Mouse (Mus musculus): ENCODE measurements around the gene Fkbp2. TPM values are rescaled to one million over a fixed set of nuclear protein-coding genes. Genes with fewer than 3 reads are reported as not detected.

Gene Fkbp2
- polyA plus RNA-seq, 1 experiment from 2014 or later, result 95.1 TPM

GRCm38 (mm10) chr19:6947742-6948141, 32.6 kb downstream of the Fkbp2 start:
- Histone ChIP-seq H3K4me3 (no peak overlapping the region), H3K4me1 (peaks cover 24% of the 10 kb centered on the region), H3K9ac (no peak overlapping the region), H3K27me3 (no peaks in the 10 kb centered on the region), H3K36me3 (peaks cover 16% of the 10 kb centered on the region), H3K4me2 (no peak overlapping the region), H3K9me3 (no peaks in the 10 kb centered on the region), H3K27ac (no peak overlapping the region)
- no peak for ATAC-seq (ENCODE audit: insufficient number of reproducible peaks, insufficient read depth, low FRiP score, low TSS enrichment, low read depth)
- WGBS, result 37% methylated on average over 4 of the region's 4 CpGs

DNA sequence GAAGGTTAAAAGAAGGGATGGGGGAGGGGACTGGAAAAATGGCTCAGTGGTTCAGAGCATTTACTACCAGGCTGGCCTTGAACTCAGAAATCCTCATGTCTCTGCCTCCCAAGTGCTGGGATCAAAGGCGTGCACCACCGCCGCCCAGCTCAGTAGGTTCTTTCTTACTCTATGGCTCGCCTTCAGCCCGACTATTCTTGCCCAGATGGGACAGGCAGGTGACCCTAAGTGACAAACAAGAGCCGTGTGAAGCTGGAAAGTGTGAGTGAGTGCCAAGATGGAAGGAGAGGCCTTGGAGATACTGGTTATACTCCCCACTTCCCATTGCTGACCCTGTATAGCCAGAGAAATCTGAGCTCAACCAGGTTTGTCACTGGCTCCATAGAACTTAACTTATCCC, 36.6 kb downstream of the Fkbp2 start:
- H3K27me3 ChIP-seq, result no peaks in the 10 kb centered on the region
- WGBS, result 94% methylated on average over 6 of the region's 6 CpGs
- peaks cover 16% of the 10 kb centered on the region for H3K36me3 ChIP-seq
- no peaks in the 10 kb centered on the region for H3K9me3 ChIP-seq
- H3K4me2 ChIP-seq, result no peak overlapping the region
- peaks cover 25% of the 10 kb centered on the region for H3K4me1 ChIP-seq
- no peak overlapping the region for H3K4me3 ChIP-seq
- H3K27ac ChIP-seq, result no peak overlapping the region
- no peak overlapping the region for H3K9ac ChIP-seq
- ATAC-seq (ENCODE audit: insufficient number of reproducible peaks, insufficient read depth, low FRiP score, low TSS enrichment, low read depth), result no peak

DNA sequence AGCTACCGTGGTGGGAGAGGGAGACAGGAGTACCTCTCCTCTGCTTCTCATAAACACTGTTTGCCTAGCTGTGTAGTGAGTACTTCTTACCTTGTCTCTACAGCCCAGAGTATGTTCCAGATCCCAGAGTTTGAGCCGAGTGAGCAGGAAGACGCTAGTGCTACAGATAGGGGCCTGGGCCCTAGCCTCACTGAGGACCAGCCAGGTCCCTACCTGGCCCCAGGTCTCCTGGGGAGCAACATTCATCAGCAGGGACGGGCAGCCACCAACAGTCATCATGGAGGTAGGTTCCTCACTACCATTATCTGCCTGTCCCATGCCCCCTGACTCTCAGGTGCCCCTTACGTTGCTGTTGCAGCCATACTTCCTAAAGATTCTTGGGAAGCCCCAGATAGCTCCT, 37.5 kb downstream of the Fkbp2 start:
- 29% methylated on average over 5 of the region's 5 CpGs for WGBS
- peaks cover 12% of the 10 kb centered on the region for H3K36me3 ChIP-seq
- peaks cover 25% of the 10 kb centered on the region for H3K4me1 ChIP-seq
- no peaks in the 10 kb centered on the region for H3K27me3 ChIP-seq
- no peaks in the 10 kb centered on the region for H3K9me3 ChIP-seq
- ATAC-seq (ENCODE audit: insufficient number of reproducible peaks, insufficient read depth, low FRiP score, low TSS enrichment, low read depth), result no peak
- peak overlapping the region; percentile 93 for H3K9ac ChIP-seq
- peak overlapping the region; percentile 95 for H3K4me2 ChIP-seq
- peak overlapping the region; percentile 86 for H3K4me3 ChIP-seq
- H3K27ac ChIP-seq, result peak overlapping the region; percentile 95

DNA sequence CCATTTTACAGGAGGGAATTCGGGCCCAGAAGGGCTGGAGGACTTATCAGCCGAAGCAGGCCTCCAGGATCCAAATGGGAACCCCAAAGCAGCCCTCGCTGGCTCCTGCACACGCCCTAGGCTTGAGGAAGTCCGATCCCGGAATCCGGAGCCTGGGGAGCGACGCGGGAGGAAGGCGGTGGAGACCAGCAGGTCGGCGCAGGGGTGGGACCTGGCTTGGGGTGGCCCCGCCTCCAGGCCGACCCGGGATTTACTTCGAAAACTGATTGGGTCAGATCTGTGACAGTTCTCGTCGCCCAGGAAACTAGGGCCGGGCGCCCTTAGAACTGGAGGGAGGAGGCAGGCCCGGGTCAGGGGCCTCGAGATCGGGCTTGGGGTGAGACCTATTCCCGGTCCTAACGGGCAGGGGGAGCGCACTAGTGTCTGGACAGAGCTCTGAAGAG, 38.0 kb downstream of the Fkbp2 start, which contains the start of gene Gpr137:
Gene Gpr137, minus strand, starts transcription at position 232 of the 443 bp plus-strand sequence.
- Histone ChIP-seq H3K9ac (peak within 1 kb of the TSS; percentile 93), H3K27me3 (no peaks in the 10 kb centered on the region), H3K4me3 (peak within 1 kb of the TSS; percentile 86), H3K4me2 (peak within 1 kb of the TSS; percentile 95), H3K4me1 (peaks cover 25% of the 10 kb centered on the region), H3K9me3 (no peaks in the 10 kb centered on the region), H3K27ac (peak within 1 kb of the TSS; percentile 95), H3K36me3 (peaks cover 12% of the 10 kb centered on the region)
- ATAC-seq (ENCODE audit: insufficient number of reproducible peaks, insufficient read depth, low FRiP score, low TSS enrichment, low read depth), result peak; percentile 85
- under 1% methylated on average over 27 of the region's 27 CpGs for WGBS

GRCm38 (mm10) chr19:6941372-6942248, 38.7 kb downstream of the Fkbp2 start, which contains the start of gene Bad:
TSS of gene Bad (plus strand) at chr19:6941861.
- no peaks in the 10 kb centered on the region for H3K27me3 ChIP-seq
- under 1% methylated on average over 83 of the region's 83 CpGs for WGBS
- H3K9me3 ChIP-seq, result no peaks in the 10 kb centered on the region
- H3K27ac ChIP-seq, result peak within 1 kb of the TSS; percentile 95
- peak within 1 kb of the TSS; percentile 86 for H3K4me3 ChIP-seq
- peak within 1 kb of the TSS; percentile 95 for H3K4me2 ChIP-seq
- peaks cover 25% of the 10 kb centered on the region for H3K4me1 ChIP-seq
- H3K9ac ChIP-seq, result peak within 1 kb of the TSS; percentile 93
- peaks cover 12% of the 10 kb centered on the region for H3K36me3 ChIP-seq
- ATAC-seq (ENCODE audit: insufficient number of reproducible peaks, insufficient read depth, low FRiP score, low TSS enrichment, low read depth), result peak; percentile 70

DNA sequence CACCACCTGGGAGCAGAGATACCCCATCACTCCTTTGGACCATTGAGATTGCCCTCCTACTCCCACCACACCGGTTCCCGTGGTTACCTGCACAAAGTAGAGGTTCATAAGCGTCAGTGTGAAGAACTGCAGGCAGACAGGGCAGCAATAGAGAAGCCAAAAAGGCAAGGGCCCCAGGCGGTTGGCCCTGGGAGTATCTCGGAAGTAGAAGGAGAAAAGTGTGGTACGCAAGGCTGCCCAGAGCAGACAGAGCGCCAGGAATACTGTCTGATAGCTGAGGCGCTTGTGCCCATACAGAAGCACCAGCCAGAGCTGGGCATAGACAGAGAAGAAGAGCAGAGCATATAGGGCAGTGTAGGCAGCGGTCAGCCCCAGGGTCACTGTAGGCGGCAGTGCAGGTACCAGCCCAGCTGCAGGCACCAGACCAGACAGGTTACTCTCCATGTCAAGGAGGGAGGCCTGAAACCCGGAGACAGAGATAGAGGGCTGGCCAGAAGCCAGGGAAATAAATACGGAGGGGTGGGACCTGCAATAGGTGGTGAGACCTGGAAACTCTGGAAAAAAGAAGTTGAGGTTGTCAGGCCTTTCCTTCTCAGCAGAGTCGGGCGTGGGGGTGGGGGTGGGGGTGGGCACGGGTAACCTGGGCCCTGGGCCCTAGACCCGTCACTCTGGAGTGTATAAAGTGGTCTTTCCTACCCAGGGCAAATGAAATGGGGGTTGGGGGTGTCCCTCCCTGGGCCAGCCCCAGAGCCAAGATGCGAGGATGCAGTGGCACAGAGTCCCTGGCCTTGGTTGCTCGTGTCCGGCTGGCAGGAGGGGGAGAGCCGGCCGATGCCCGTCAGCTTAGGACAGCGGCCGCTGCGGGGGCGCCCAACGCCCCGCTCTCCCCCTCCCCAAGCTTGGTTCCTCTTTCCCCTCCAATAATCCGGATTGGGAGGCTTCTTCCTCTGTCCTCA, 39.6 kb downstream of the Fkbp2 start:
- Histone ChIP-seq H3K27ac (peak overlapping the region; percentile 95), H3K4me2 (peak overlapping the region; percentile 95), H3K4me1 (peaks cover 23% of the 10 kb centered on the region), H3K4me3 (peak overlapping the region; percentile 86), H3K27me3 (peaks cover 8% of the 10 kb centered on the region), H3K9me3 (no peaks in the 10 kb centered on the region), H3K9ac (peak overlapping the region; percentile 93), H3K36me3 (peaks cover 5% of the 10 kb centered on the region)
- 22% methylated on average over 25 of the region's 29 CpGs for WGBS
- ATAC-seq (ENCODE audit: insufficient number of reproducible peaks, insufficient read depth, low FRiP score, low TSS enrichment, low read depth), result no peak

- 0 out of 2 replicates have a peak overlapping the region, but pooled peaks have one; percentile 3 for H3K4me3 ChIP-seq
- no peak overlapping the region; the same call in 1 of the 2 replicates for H3K4me2 ChIP-seq
- no peak for ATAC-seq (ENCODE audit: insufficient number of reproducible peaks, insufficient read depth, low FRiP score, low TSS enrichment, low read depth)
- no peaks in the 10 kb centered on the region; the same call in 1 of the 2 replicates for H3K36me3 ChIP-seq
- WGBS, result 91% methylated on average over 20 of the region's 20 CpGs
- H3K27ac ChIP-seq, result no peak overlapping the region
- H3K9me3 ChIP-seq, result no peaks in the 10 kb centered on the region
- peak overlapping the region; percentile 93 for H3K9ac ChIP-seq
- H3K27me3 ChIP-seq, result peaks cover 21% of the 10 kb centered on the region
- peaks cover 26% of the 10 kb centered on the region for H3K4me1 ChIP-seq
Observed at GRCm38 (mm10) chr19:6939106-6940002, 40.9 kb downstream of the Fkbp2 start.

DNA sequence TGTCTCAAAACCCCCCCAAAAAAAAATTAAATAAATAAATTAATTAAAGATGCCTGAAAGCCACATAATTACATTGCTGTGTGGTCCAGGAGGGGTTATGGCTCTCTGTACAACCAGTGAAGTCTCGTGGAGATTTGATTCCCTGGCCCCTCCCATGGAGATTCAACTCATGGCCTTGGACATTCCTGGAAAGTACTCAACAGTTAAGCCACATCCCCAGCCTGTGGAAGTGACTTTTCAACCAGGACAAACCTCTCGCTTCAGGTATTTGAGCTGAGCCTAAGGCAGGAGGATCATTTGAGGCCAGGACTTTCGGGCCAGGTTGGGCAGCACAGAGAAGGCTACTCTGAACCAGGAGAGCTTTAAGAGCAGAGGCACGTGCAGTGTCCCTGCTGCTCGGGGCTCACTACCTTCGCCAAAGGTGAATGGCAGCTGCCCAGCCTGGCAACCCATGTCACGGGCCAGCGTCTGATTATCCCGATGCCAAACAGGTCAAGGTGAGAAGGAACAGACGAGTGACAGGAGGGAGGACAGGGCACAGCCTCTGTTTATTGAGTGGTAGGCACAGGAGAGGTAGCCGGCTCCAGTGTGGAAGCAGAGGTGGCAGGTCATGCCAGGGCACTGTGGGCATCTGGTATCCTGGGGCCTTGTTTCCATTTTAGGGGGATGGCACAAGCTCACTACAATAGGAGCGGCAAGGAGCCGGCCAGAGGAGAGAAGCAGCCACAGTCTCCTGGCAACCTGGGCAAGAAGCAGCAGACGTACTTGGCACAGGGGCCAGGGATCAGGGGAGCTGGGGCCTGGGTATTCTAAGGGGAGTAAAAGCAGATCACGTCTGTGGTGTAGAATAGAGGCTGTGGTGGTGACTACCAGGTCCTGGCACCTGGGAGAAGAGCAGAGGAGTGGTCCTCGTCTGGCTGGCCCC, 42.5 kb downstream of the Fkbp2 start:
- Histone ChIP-seq H3K36me3 (no peaks in the 10 kb centered on the region; the same call in 1 of the 2 replicates), H3K4me1 (peaks cover 37% of the 10 kb centered on the region), H3K9ac (0 out of 2 replicates have a peak overlapping the region, but pooled peaks have one; percentile 2), H3K9me3 (no peaks in the 10 kb centered on the region), H3K4me2 (no peak overlapping the region), H3K27me3 (peaks cover 36% of the 10 kb centered on the region), H3K27ac (no peak overlapping the region), H3K4me3 (no peak overlapping the region)
- no peak for ATAC-seq (ENCODE audit: insufficient number of reproducible peaks, insufficient read depth, low FRiP score, low TSS enrichment, low read depth)
- WGBS, result 78% methylated on average over 16 of the region's 16 CpGs

DNA sequence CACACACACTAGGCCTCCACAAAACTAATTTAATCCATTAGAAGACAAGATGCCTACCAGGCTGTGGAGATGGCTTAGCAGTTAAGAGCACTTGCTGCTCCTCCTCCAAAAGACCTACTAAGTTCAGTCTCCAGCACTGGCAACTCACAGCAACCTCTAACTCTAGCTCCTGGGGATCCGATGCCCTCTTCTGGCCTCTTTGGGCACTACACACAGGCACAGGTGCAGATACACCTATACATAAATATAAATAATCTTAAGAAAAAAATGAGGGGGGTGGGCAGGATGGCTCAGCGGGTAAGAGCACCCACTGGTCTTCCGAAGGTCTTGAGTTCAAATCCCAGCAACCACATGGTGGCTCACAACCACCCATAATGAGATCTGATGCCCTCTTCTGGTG, 44.0 kb downstream of the Fkbp2 start:
- peaks cover 34% of the 10 kb centered on the region for H3K4me1 ChIP-seq
- no peak overlapping the region for H3K9ac ChIP-seq
- H3K27ac ChIP-seq, result no peak overlapping the region
- H3K4me3 ChIP-seq, result no peak overlapping the region
- no peak overlapping the region for H3K4me2 ChIP-seq
- no peak for ATAC-seq (ENCODE audit: insufficient number of reproducible peaks, insufficient read depth, low FRiP score, low TSS enrichment, low read depth)
- 23% methylated on average over 3 of the region's 3 CpGs for WGBS
- peaks cover 51% of the 10 kb centered on the region for H3K27me3 ChIP-seq
- no peaks in the 10 kb centered on the region; the same call in 1 of the 2 replicates for H3K36me3 ChIP-seq
- no peaks in the 10 kb centered on the region for H3K9me3 ChIP-seq
